Mouse (Mus musculus): Measurements from ENCODE around the gene Rlf. TPM values are rescaled to one million over a fixed set of nuclear protein-coding genes. Genes with fewer than 3 reads are reported as not detected.
A peak's percentile ranks its signal among the peaks of the same experiment; 100 is the strongest.

Gene Rlf
- polyA plus RNA-seq (2015; fragmentation: Nextera tagmentation; extraction: Ambion mirVana), result 32.4 and 34.1 TPM in 2 replicates

GRCm38 (mm10) chr4:121214793-121215304 is at the start of gene Rlf:
Gene Rlf, minus strand, starts transcription at chr4:121215084.
- WGBS, result under 1% methylated on average over 48 of the region's 48 CpGs
- Histone ChIP-seq H3K27me3 (peaks cover 9% of the 10 kb centered on the region; the same call in 1 of the 2 replicates), H3K27ac (peak within 1 kb of the TSS; percentile 91), H3K9ac (peak within 1 kb of the TSS; percentile 98), H3K4me1 (peaks cover 18% of the 10 kb centered on the region), H3K9me3 (no peaks in the 10 kb centered on the region), H3K4me2 (peak within 1 kb of the TSS; percentile 87), H3K4me3 (peak within 1 kb of the TSS; percentile 95), H3K36me3 (no peaks in the 10 kb centered on the region)
- peak; percentile 92 for ATAC-seq (ENCODE audit: insufficient number of reproducible peaks, insufficient read depth, low FRiP score, low TSS enrichment, low read depth)

DNA sequence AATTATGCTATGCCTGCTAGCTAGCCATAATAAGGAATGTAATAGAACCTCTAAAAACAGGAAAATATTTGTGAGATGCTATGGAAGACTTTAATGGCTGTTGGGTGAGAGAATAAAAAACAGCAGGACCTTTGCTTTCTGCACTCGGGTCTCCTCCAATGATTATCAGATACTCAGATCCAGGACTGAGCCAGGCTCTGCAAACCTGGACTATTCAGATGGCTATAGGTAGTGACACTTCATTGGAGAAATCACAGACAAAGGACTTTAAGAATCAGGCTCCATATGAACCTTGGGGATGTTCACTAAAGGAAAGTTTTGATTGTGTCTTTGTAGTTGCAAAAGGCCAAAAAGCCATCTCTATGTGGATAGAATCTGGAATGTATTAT is 26.7 kb upstream of the Rlf start:
- no peak for ATAC-seq (ENCODE audit: insufficient number of reproducible peaks, insufficient read depth, low FRiP score, low TSS enrichment, low read depth)
- Histone ChIP-seq H3K4me3 (no peak overlapping the region), H3K9ac (no peak overlapping the region), H3K27ac (no peak overlapping the region), H3K36me3 (no peaks in the 10 kb centered on the region), H3K4me1 (no peaks in the 10 kb centered on the region), H3K4me2 (no peak overlapping the region), H3K27me3 (no peaks in the 10 kb centered on the region), H3K9me3 (no peaks in the 10 kb centered on the region)
- WGBS, result 81% methylated on average over 1 of the region's 1 CpGs

DNA sequence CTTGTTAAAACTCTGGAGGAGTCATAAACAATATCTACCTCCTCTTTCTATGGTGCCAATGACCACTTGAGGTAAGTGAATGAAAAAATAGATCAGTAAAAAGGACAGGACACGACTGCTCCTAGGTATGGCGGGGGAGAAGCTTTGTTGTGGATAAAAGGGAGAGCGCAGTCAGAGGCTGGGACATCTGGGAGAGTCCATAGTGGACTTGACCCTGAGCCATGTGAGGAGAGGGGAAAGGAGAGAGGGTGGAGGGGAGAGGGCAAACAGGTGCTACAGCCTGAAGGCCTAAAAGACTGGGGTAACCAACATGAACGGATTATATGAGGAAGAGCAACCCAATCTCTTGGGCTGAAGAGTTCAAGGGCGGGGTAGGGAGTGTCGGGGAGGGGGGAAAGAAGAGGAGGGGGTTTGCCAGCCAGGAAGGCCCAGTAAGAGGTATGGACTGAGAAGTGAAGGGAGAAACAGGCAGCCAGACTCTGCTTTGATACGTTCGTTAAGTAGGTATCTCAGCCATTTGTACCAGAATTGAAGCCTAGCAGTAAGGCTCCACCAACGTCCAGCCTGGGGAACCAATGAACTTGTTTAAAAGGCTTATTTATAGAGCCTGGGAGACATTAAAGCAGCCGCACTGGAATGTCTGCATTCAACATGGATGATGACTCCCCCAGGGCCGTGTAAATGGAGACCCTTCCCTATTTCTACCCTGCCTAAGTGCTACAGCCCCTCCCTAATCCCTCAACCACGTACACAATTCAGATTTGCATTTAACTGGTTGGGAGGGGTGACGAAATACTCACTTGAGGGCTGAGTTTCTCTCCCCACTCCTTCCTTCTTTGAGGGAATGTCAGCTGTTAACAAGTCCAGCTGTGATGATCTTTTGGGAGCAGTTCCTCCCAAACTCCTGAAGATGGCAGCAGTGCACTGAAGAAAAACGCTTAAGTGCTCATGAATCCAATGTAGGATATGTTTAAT is 26.0 kb upstream of the Rlf start:
- H3K9me3 ChIP-seq, result no peaks in the 10 kb centered on the region
- 43% methylated on average over 14 of the region's 14 CpGs for WGBS
- no peaks in the 10 kb centered on the region for H3K4me1 ChIP-seq
- H3K4me2 ChIP-seq, result no peak overlapping the region
- no peaks in the 10 kb centered on the region for H3K27me3 ChIP-seq
- no peak overlapping the region for H3K27ac ChIP-seq
- no peak overlapping the region for H3K4me3 ChIP-seq
- ATAC-seq (ENCODE audit: insufficient number of reproducible peaks, insufficient read depth, low FRiP score, low TSS enrichment, low read depth), result 0 out of 2 replicates have a peak, but pooled peaks have one; percentile 26
- H3K9ac ChIP-seq, result no peak overlapping the region
- no peaks in the 10 kb centered on the region for H3K36me3 ChIP-seq

- H3K4me3 ChIP-seq, result no peak overlapping the region
- H3K4me2 ChIP-seq, result no peak overlapping the region
- H3K27ac ChIP-seq, result no peak overlapping the region
- no peak for ATAC-seq (ENCODE audit: insufficient number of reproducible peaks, insufficient read depth, low FRiP score, low TSS enrichment, low read depth)
- H3K9ac ChIP-seq, result no peak overlapping the region
- no peaks in the 10 kb centered on the region for H3K27me3 ChIP-seq
- H3K9me3 ChIP-seq, result no peaks in the 10 kb centered on the region
- 74% methylated on average over 4 of the region's 4 CpGs for WGBS
- no peaks in the 10 kb centered on the region for H3K36me3 ChIP-seq
- no peaks in the 10 kb centered on the region for H3K4me1 ChIP-seq
Observed at GRCm38 (mm10) chr4:121239878-121240277, 25.0 kb upstream of the Rlf start.

DNA sequence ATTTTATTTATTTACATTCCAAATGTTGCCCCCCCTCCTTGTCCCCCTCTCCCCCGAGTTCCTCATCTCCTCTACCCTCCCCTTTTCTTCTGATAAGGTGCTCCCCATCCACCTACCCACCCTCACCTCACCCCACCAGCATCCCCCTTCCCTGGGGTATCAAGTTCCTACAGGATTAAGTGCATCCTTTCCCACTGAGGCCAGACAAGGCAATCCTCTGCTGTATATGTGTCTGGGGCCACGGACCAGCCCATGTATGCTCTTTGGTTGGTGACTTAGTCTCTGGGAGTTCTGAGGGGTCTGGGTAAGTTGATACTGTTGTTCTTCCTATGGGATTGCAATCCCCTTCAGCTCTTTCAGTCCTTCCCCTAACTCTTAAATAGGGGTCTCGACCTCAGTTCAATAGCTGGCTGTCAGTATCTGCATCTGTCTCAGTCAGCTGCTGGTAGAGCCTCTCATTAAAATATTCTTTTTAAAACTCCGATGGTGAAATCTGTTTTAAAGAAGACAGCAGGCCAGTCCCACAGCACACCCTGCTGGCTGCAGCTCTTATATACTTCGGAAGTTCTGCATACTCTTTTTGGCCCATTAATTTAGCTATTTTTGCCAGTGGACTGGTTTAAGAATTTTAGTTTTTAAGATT is 17.0 kb upstream of the Rlf start:
- Histone ChIP-seq H3K9ac (0 out of 2 replicates have a peak overlapping the region, but pooled peaks have one; percentile 16), H3K27me3 (peaks cover 5% of the 10 kb centered on the region; the same call in 1 of the 2 replicates), H3K36me3 (no peaks in the 10 kb centered on the region), H3K4me3 (no peak overlapping the region), H3K4me2 (no peak overlapping the region), H3K4me1 (no peaks in the 10 kb centered on the region), H3K9me3 (no peaks in the 10 kb centered on the region), H3K27ac (no peak overlapping the region)
- no peak for ATAC-seq (ENCODE audit: insufficient number of reproducible peaks, insufficient read depth, low FRiP score, low TSS enrichment, low read depth)
- WGBS, result 11% methylated on average over 5 of the region's 5 CpGs

DNA sequence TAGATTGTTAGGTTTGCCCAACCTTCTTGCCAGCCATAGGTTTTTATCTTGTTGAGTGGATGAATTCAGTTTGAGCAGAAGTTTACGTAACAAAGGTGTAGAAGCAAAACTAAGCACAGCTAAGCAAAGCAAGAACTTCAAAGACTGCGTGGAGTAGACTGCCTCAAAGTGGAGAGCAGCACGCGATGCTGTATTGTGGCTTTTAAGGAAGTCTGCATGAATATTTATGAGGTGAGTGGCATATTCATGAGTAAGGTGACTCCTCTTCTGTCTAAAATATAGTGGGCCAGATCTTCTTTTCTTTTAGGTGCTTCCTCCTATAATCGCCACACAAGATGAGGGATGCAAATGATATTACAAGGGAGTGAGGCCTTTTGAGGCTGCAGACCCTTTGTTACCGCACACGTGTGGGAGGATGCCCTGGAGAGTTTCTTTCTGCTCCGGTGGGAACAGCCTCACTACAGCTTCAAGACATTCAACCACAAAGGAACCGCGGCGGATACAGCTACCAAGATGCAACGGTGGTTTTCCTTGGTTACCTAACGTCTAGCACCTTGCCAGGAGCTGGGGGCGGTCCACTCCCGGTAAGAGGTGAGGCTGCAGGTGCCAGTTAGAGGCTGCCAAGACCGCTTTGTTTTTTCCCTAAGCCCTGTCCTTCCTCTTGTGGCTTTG is 16.2 kb upstream of the Rlf start:
- WGBS, result 4% methylated on average over 16 of the region's 16 CpGs
- Histone ChIP-seq H3K27ac (no peak overlapping the region), H3K27me3 (peaks cover 5% of the 10 kb centered on the region; the same call in 1 of the 2 replicates), H3K36me3 (no peaks in the 10 kb centered on the region), H3K9me3 (no peaks in the 10 kb centered on the region), H3K4me1 (no peaks in the 10 kb centered on the region), H3K4me3 (no peak overlapping the region), H3K4me2 (peak overlapping the region; percentile 33; the same call in 1 of the 2 replicates), H3K9ac (no peak overlapping the region)
- no peak for ATAC-seq (ENCODE audit: insufficient number of reproducible peaks, insufficient read depth, low FRiP score, low TSS enrichment, low read depth)

DNA sequence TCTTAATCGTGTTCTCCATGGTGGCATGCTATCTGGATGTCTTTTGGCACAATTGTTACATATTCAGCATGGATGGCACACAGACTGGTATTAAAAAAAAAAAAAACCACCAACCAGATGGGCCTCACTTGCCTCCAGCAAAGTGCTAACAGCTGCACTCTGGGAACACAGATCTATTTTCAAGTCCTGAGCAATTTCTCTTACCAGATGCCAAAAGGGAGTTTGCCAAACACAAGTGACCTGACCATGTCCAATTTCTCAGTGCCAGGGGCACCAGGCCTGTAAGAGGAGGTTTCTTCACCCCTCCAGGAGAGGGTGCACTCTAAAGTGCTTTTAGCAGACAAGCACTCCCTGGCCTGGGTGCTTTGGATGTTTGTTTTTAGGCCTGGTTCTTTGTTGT is 12.2 kb upstream of the Rlf start:
- Histone ChIP-seq H3K4me3 (no peak overlapping the region), H3K9ac (no peak overlapping the region), H3K4me1 (no peaks in the 10 kb centered on the region), H3K36me3 (no peaks in the 10 kb centered on the region), H3K9me3 (no peaks in the 10 kb centered on the region), H3K27ac (no peak overlapping the region), H3K4me2 (no peak overlapping the region), H3K27me3 (peaks cover 5% of the 10 kb centered on the region; the same call in 1 of the 2 replicates)
- 55% methylated on average over 1 of the region's 1 CpGs for WGBS
- no peak for ATAC-seq (ENCODE audit: insufficient number of reproducible peaks, insufficient read depth, low FRiP score, low TSS enrichment, low read depth)

DNA sequence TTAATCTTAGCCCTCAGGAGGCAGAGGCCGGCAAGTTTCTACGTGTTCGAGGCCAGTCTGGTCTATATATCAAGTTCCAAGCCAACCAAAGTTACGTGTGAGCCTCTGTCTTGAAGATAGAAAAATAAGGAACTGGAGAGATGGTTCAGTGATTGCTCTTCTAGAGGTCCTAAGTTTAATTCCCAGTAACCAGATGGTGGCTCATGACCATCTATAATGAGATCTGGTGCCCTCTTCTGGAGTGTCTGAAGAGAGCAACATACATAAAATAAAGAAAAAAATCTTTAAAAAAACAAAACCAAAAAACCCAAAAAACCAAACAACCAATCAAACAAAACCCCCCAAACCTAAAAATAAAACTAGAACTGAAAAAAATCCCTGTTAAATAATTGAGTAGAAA is 10.3 kb upstream of the Rlf start:
- Histone ChIP-seq H3K9me3 (no peaks in the 10 kb centered on the region), H3K4me1 (no peaks in the 10 kb centered on the region), H3K27me3 (no peaks in the 10 kb centered on the region), H3K9ac (no peak overlapping the region), H3K4me3 (no peak overlapping the region), H3K4me2 (no peak overlapping the region), H3K36me3 (no peaks in the 10 kb centered on the region), H3K27ac (no peak overlapping the region)
- no peak for ATAC-seq (ENCODE audit: insufficient number of reproducible peaks, insufficient read depth, low FRiP score, low TSS enrichment, low read depth)
- WGBS, result 81% methylated on average over 4 of the region's 4 CpGs

DNA sequence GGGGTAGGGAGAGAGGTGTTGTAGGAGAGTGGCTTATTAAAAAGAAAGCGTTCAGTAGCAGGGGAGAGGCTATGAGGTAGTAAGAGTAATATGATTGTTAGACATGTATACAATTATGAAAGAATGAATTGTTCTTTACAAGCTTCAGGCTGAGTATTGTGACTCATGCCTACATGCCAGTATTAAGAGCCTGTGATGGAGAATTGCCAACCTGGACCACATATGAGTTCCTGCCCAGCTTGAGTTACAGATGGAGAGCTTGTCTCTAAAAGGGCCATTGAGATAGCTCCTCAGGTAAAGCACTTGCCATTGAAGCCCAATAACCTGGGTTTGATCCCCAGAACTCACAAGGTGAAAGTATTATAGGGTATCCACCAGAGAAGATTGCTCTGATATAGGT is 8.3 kb upstream of the Rlf start:
- H3K4me2 ChIP-seq, result no peak overlapping the region
- peaks cover 6% of the 10 kb centered on the region; the same call in 1 of the 2 replicates for H3K27me3 ChIP-seq
- no peak overlapping the region for H3K9ac ChIP-seq
- no peak overlapping the region for H3K27ac ChIP-seq
- no peak overlapping the region for H3K4me3 ChIP-seq
- no peaks in the 10 kb centered on the region for H3K4me1 ChIP-seq
- ATAC-seq (ENCODE audit: insufficient number of reproducible peaks, insufficient read depth, low FRiP score, low TSS enrichment, low read depth), result no peak
- no peaks in the 10 kb centered on the region for H3K9me3 ChIP-seq
- H3K36me3 ChIP-seq, result no peaks in the 10 kb centered on the region
- WGBS, result 70% methylated on average over 1 of the region's 1 CpGs

- H3K4me1 ChIP-seq, result peaks cover 18% of the 10 kb centered on the region
- no peak for ATAC-seq (ENCODE audit: insufficient number of reproducible peaks, insufficient read depth, low FRiP score, low TSS enrichment, low read depth)
- 44% methylated on average over 2 of the region's 2 CpGs for WGBS
Observed at GRCm38 (mm10) chr4:121216216-121216615, 1.3 kb upstream of the Rlf start.

DNA sequence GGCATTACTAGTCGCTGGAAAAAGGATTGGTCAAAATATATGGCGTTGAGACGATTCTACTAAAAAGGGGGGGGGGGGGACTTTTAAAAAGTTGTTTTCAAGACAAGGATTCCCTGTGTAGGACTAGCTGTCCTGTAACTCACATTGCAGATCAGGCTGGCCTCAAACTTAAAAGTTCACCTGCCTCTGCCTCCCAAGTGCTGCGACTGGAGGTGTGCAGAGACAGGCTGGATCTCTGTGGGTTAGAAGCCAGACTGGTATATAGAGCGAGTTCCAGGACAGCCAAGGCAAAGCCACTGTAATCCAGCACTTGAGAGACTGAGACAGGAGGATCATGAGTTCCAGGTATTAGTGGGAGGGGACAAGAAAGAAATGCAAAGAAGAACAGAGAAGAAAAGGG is 605 bp upstream of the Rlf start:
- H3K4me2 ChIP-seq, result peak overlapping the region; percentile 87
- ATAC-seq (ENCODE audit: insufficient number of reproducible peaks, insufficient read depth, low FRiP score, low TSS enrichment, low read depth), result no peak
- H3K27ac ChIP-seq, result peak overlapping the region; percentile 48
- WGBS, result 24% methylated on average over 5 of the region's 5 CpGs
- H3K4me1 ChIP-seq, result peaks cover 18% of the 10 kb centered on the region
- no peaks in the 10 kb centered on the region for H3K9me3 ChIP-seq
- H3K9ac ChIP-seq, result peak overlapping the region; percentile 98
- H3K4me3 ChIP-seq, result peak overlapping the region; percentile 95
- H3K36me3 ChIP-seq, result no peaks in the 10 kb centered on the region
- peaks cover 9% of the 10 kb centered on the region; the same call in 1 of the 2 replicates for H3K27me3 ChIP-seq

More at GRCm38 (mm10) chr4:121216216-121216615, 1.3 kb upstream of the Rlf start:
- Histone ChIP-seq H3K9ac (no peak overlapping the region), H3K36me3 (no peaks in the 10 kb centered on the region), H3K4me2 (no peak overlapping the region), H3K27ac (no peak overlapping the region), H3K9me3 (no peaks in the 10 kb centered on the region), H3K27me3 (peaks cover 9% of the 10 kb centered on the region; the same call in 1 of the 2 replicates), H3K4me3 (no peak overlapping the region)
